Mouse (Mus musculus) hindbrain, embryonic 10.5 days (tissue): ENCODE data around the gene Ago1. TPM values are rescaled to one million over a fixed set of nuclear protein-coding genes. Genes with fewer than 3 reads are reported as not detected.

Source experiments
- DNase-seq: peaks from one replicate; pipeline ENCODE4 v3.0.0-alpha.2; 2017; ENCODE audit warnings: low spot score
- H3K27ac ChIP-seq: fragments of 300-500 bp; sonication (generic); 2 replicates; pipeline ENCODE4 v1.5.1; 2016; ENCODE audit warnings: mild to moderate bottlenecking, moderate library complexity
- H3K27me3 ChIP-seq: fragments of 300-500 bp; sonication (generic); 2 replicates; pipeline ENCODE4 v1.6.1; 2016; ENCODE audit warnings: mild to moderate bottlenecking; ENCODE audit not compliant: poor library complexity, insufficient read depth, severe bottlenecking
- H3K36me3 ChIP-seq: fragments of 300-500 bp; sonication (generic); 2 replicates; pipeline ENCODE4 v1.6.1; 2016; ENCODE audit warnings: mild to moderate bottlenecking, moderate library complexity
- H3K4me1 ChIP-seq: fragments of 300-500 bp; sonication (generic); replicated peaks from 2 replicates; pipeline ENCODE4 v1.6.1; 2016; ENCODE audit warnings: mild to moderate bottlenecking
- H3K4me3 ChIP-seq: fragments of 300-500 bp; sonication (generic); 2 replicates; pipeline ENCODE4 v1.5.1; 2016; ENCODE audit warnings: mild to moderate bottlenecking, moderate library complexity
- H3K9me3 ChIP-seq: fragments of 300-500 bp; sonication (generic); 2 replicates; pipeline ENCODE4 v1.6.1; 2016; ENCODE audit warnings: mild to moderate bottlenecking, moderate library complexity
- WGBS: fragments of 180-500 bp; shearing (Covaris S2); methylation state at CpG from one replicate; pipeline ENCODE4 v1.1.7; 2016; 5-methylcytosine and 5-hydroxymethylcytosine counted together
- polyA plus RNA-seq: library from polyadenylated mRNA; unstranded; fragments of >200 nt; fragmentation: Nextera tagmentation; extraction: Ambion mirVana; gene quantifications from 2 replicates; pipeline ENCODE4 v1.2.1, GENCODE M21; 2016

Gene Ago1
- polyA plus RNA-seq, 1 experiment from 2014 or later, result 13.2 TPM

DNA sequence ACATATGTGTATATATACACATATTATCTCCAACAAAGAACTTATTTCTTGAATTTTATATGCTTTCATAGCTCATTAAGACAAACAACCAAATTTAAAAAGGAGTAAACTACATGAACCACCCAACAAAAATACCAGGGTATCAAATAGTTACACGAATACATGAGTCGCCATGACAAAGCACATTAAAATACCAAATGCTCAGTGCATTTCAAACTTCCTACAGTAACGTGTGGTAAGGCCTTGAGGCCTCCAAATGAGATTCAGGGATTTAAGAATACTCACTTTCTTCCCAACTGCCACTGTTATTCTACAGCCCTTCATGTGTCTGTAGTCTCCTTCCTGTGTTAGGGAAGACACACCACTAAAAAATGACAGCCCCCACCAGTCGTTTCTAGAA is 36.6 kb downstream of the Ago1 start:
- WGBS, result 88% methylated on average over 4 of the region's 4 CpGs
- peaks cover 35% of the 10 kb centered on the region for H3K36me3 ChIP-seq
- DNase-seq, result no peak

DNA sequence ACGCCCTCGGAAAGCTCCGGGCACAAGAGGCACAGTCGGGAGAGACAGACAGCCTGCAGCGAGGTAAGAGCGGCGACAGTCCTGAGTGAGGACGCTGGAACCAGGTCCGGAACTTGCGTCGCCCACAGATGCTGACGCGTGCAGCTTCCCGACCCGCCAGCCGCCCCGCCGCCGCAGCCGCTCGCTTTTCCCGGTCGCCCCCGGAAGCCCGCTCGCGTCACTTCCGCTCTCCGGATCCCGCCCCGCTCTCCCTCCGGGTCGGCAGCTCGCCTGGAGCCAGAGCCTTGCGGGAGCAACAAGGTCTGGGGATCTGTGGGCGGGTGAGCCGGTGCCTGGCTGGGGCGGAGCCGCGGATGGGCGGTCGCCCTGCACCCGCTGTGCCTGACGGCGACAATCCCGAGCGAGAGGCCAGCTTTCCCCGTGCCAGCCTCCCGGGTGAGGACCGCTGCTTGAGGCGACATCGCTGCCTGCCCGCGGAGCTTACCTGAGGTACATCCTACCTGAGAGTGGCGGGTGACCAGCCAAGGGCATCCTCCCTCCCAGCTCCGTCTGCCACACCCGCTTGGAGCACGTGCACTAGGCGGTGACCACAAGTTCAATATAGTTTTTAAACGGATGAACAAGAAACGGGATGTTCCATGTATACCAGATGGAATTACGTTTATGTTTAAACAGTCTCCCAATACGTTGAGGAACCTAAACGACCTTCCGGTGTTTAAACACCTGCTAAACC is 38.9 kb downstream of the Ago1 start, which contains the start of gene Ago3:
Ago3 (minus strand) TSS at position 210 of the 733 bp plus-strand sequence.
- no peaks in the 10 kb centered on the region for H3K9me3 ChIP-seq
- H3K27me3 ChIP-seq, result no peaks in the 10 kb centered on the region
- peak; percentile 94 for DNase-seq
- H3K4me3 ChIP-seq, result peak within 1 kb of the TSS; percentile 75
- WGBS, result under 1% methylated on average over 65 of the region's 65 CpGs
- peak within 1 kb of the TSS; percentile 91 for H3K27ac ChIP-seq
- peaks cover 21% of the 10 kb centered on the region for H3K36me3 ChIP-seq
- peaks cover 18% of the 10 kb centered on the region for H3K4me1 ChIP-seq

More for the DNA sequence above, 36.6 kb downstream of the Ago1 start:
- H3K4me1 ChIP-seq, result peaks cover 18% of the 10 kb centered on the region
- no peaks in the 10 kb centered on the region for H3K27me3 ChIP-seq
- no peaks in the 10 kb centered on the region for H3K9me3 ChIP-seq
- H3K27ac ChIP-seq, result no peak overlapping the region
- no peak overlapping the region for H3K4me3 ChIP-seq

DNA sequence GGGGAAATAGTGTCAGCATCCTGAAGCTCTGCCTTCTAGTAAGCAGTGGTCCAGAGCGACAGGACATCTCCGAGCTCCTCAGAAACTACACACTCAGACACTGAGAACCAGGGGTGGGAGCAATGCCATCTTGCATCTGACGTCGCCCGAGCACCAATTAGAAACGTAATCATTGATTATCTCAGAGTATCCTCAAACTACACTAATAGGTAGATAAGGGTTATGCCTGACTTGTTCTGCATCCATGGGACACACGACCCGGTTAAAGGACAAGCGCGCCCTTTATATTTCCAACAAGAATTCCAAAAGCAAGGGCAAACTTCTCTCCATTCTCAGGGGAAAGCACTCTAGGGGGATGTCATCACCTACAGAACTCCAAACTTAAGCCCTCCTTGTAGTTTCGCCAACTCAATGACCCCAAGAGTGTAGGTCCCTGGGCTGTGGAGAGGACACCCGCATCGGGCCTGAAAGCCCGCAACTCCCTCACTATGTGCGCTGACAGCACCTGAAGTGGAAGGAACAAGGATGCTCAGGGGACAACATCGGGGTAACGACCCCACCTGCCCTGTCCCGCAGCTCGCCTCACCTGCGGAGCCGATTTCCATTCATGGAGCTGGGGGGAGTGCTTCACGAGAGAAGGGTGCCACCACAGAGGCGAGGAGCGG is 39.6 kb downstream of the Ago1 start:
- Histone ChIP-seq H3K4me1 (peaks cover 18% of the 10 kb centered on the region), H3K27me3 (no peaks in the 10 kb centered on the region), H3K9me3 (no peaks in the 10 kb centered on the region), H3K36me3 (peaks cover 17% of the 10 kb centered on the region; the same call in 1 of the 2 replicates), H3K4me3 (peak overlapping the region; percentile 75), H3K27ac (peak overlapping the region; percentile 91)
- WGBS, result 3% methylated on average over 24 of the region's 24 CpGs
- peak; percentile 8 for DNase-seq

DNA sequence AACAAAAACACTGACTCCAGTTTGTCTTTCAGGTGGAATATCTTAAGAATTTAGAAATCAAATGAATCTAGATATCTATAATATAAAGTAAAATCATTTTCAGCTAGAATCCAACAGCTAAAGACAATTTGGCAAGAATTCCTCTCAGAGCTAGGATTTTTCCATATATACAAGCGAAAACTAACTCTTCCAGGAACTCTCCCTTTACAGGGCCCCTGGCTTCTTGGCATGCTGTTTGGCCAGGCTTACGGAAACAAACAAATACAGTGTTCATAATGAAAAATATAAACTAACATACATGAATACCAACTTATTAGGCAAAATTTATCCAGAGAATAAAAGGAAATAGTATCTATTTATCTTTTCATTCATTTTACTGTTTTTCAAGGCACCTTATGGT is 44.5 kb downstream of the Ago1 start:
- no peak overlapping the region for H3K4me3 ChIP-seq
- no peak overlapping the region for H3K27ac ChIP-seq
- H3K27me3 ChIP-seq, result no peaks in the 10 kb centered on the region
- 96% methylated on average over 2 of the region's 2 CpGs for WGBS
- peaks cover 7% of the 10 kb centered on the region; the same call in 1 of the 2 replicates for H3K36me3 ChIP-seq
- DNase-seq, result no peak
- peaks cover 12% of the 10 kb centered on the region for H3K4me1 ChIP-seq
- H3K9me3 ChIP-seq, result no peaks in the 10 kb centered on the region

DNA sequence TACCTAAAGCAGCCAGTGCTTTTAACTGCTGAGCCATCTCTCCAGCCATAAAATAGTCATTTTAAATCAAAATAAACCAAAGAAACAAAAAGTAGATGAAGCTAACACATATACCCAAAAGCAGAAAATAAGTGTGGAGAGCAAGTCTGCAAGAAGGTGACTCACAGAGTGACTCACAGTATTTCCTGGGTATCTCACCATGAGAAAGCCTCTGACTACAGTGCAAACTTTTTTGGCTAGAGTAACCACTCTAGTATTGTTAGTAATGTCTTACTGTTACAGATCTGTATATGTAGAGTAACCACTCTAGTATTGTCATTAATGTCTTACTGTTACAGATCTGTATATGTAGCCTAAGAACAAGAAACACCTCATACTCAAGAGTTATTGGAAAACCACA is 52.7 kb downstream of the Ago1 start:
- 0 out of 2 replicates have a peak, but pooled peaks cover 2% of the 10 kb centered on the region for H3K36me3 ChIP-seq
- no peaks in the 10 kb centered on the region for H3K27me3 ChIP-seq
- H3K4me3 ChIP-seq, result no peak overlapping the region
- H3K9me3 ChIP-seq, result no peaks in the 10 kb centered on the region
- no peaks in the 10 kb centered on the region for H3K4me1 ChIP-seq
- H3K27ac ChIP-seq, result no peak overlapping the region
- DNase-seq, result no peak

DNA sequence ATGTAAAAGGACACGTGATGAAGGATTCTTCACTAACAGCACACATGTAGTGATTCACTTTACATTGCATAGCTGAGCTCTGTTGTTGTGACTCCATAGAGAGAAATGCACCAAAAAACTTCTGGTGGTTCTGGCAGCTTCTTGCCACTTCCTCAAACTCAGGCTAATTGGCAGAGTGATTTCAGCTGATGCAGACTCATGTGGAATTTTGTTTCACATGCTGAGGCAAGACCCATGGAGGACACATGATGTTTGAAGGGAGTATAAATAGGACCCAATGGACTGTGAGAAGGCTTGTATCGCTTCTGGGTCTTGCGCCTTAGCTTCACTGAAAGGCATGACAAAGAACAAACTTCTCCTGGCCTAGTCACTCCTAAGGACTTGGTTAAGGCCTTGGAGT is 55.9 kb downstream of the Ago1 start:
- H3K36me3 ChIP-seq, result peaks cover 4% of the 10 kb centered on the region; the same call in 1 of the 2 replicates
- WGBS, result 95% methylated on average over 3 of the region's 3 CpGs
- no peaks in the 10 kb centered on the region for H3K27me3 ChIP-seq
- no peak overlapping the region for H3K4me3 ChIP-seq
- H3K27ac ChIP-seq, result no peak overlapping the region
- DNase-seq, result no peak
- H3K9me3 ChIP-seq, result no peaks in the 10 kb centered on the region
- H3K4me1 ChIP-seq, result no peaks in the 10 kb centered on the region

Other genes with a start within 250 kb of the Ago1 start
- gene Map7d1, start 212.2 kb downstream of the Ago1 start, polyA plus RNA-seq, result 64.8 and 99.0 TPM in 2 replicates
- gene Trappc3, start 206.3 kb downstream of the Ago1 start, polyA plus RNA-seq, result 95.4 and 101 TPM in 2 replicates
- gene Col8a2, start 181.8 kb downstream of the Ago1 start, polyA plus RNA-seq, result 6.1 and 18.5 TPM in 2 replicates
- 88.2 and 89.5 TPM in 2 replicates for gene Adprhl2, start 146.9 kb downstream of the Ago1 start, polyA plus RNA-seq
- gene Tekt2, start 142.9 kb downstream of the Ago1 start, polyA plus RNA-seq, result 2.3 and 2.7 TPM in 2 replicates
- gene Ago3, start 39.0 kb downstream of the Ago1 start, polyA plus RNA-seq, result 12.6 and 12.7 TPM in 2 replicates
- gene Ago4, start 64.9 kb upstream of the Ago1 start, polyA plus RNA-seq, result 1.8 and 2.8 TPM in 2 replicates
- gene Clspn, start 88.4 kb upstream of the Ago1 start, polyA plus RNA-seq, result 41.8 and 58.7 TPM in 2 replicates
- gene 5730409E04Rik, start 141.2 kb upstream of the Ago1 start, polyA plus RNA-seq, result 2.3 and 2.4 TPM in 2 replicates
- gene Psmb2, start 209.0 kb upstream of the Ago1 start, polyA plus RNA-seq, result 581 and 598 TPM in 2 replicates